Mouse (Mus musculus): ENCODE results near the gene Ddi2. TPM values are rescaled to one million over a fixed set of nuclear protein-coding genes. Genes with fewer than 3 reads are reported as not detected.

The Ddi2 gene
- polyA plus RNA-seq, 2 experiments = 9.2 to 9.5 TPM

GRCm38 (mm10) chr4:141651286-141651685, 71.9 kb downstream of the Ddi2 start:
- no peak overlapping the region for H3K27ac ChIP-seq
- H3K4me3 ChIP-seq (ENCODE audit: insufficient read depth in 1 of 2, low read depth in 2 of 2, low read length in 2 of 2) = no peak overlapping the region
- no peak for ATAC-seq (ENCODE audit: insufficient read depth)
- peaks cover 0 to 2% of the 10 kb centered on the region in 2 experiments; a peak in 2 of 4 replicates for H3K4me1 ChIP-seq (replicated peaks; ENCODE audit: control insufficient read depth in 2 of 2, insufficient read depth in 2 of 2, low read length in 1 of 2)
- H3K4me2 ChIP-seq (ENCODE audit: low read depth) = no peak overlapping the region
- no peaks in the 10 kb centered on the region for H3K36me3 ChIP-seq (replicated peaks; ENCODE audit: control insufficient read depth, insufficient read depth, low read depth)
- no peak overlapping the region for H3K9ac ChIP-seq (replicated peaks)
- 77% methylated on average over 6 of the region's 6 CpGs for WGBS (ENCODE audit: insufficient replicate concordance)
- no peaks in the 10 kb centered on the region for H3K9me3 ChIP-seq (ENCODE audit: control insufficient read depth, low read length)
- no peaks in the 10 kb centered on the region for H3K27me3 ChIP-seq (ENCODE audit: control insufficient read depth, insufficient read depth, low read length)
- no peak for TF ChIP-seq CTCF (IDR thresholded peaks at IDR 0.05; ENCODE audit: low read depth)
- no peak for TF ChIP-seq EP300 (IDR thresholded peaks at IDR 0.05; ENCODE audit: low read depth)
- DNase-seq (ENCODE audit: low read depth in 3 of 3, low spot score in 3 of 3) = no peak

- H3K4me1 ChIP-seq (replicated peaks; ENCODE audit: control insufficient read depth in 2 of 2, insufficient read depth in 2 of 2, low read length in 1 of 2) = no peaks in the 10 kb centered on the region
- H3K27ac ChIP-seq = no peak overlapping the region
- TF ChIP-seq CTCF (IDR thresholded peaks at IDR 0.05; ENCODE audit: low read depth) (no peak), EP300 (IDR thresholded peaks at IDR 0.05; ENCODE audit: low read depth) (no peak)
- WGBS (ENCODE audit: insufficient replicate concordance) = 71% methylated on average over 6 of the region's 6 CpGs
- no peak overlapping the region for H3K4me3 ChIP-seq (ENCODE audit: insufficient read depth in 1 of 2, low read depth in 2 of 2, low read length in 2 of 2)
- H3K4me2 ChIP-seq (ENCODE audit: low read depth) = no peak overlapping the region
- no peaks in the 10 kb centered on the region for H3K27me3 ChIP-seq (ENCODE audit: control insufficient read depth, insufficient read depth, low read length)
- H3K9me3 ChIP-seq (ENCODE audit: control insufficient read depth, low read length) = no peaks in the 10 kb centered on the region
- no peaks in the 10 kb centered on the region for H3K36me3 ChIP-seq (replicated peaks; ENCODE audit: control insufficient read depth, insufficient read depth, low read depth)
- no peak for ATAC-seq (ENCODE audit: insufficient read depth)
- no peak overlapping the region for H3K9ac ChIP-seq (replicated peaks)
- DNase-seq (ENCODE audit: low read depth in 3 of 3, low spot score in 3 of 3) = no peak
Measured at GRCm38 (mm10) chr4:141649244-141649643, 74.0 kb downstream of the Ddi2 start.

- no peak for ATAC-seq (ENCODE audit: insufficient read depth)
- H3K4me2 ChIP-seq (ENCODE audit: low read depth) = no peak overlapping the region
- TF ChIP-seq CTCF (IDR thresholded peaks at IDR 0.05; ENCODE audit: low read depth) (no peak), EP300 (IDR thresholded peaks at IDR 0.05; ENCODE audit: low read depth) (no peak)
Measured at GRCm38 (mm10) chr4:141648262-141648661, 75.0 kb downstream of the Ddi2 start.

GRCm38 (mm10) chr4:141647187-141647586, 76.0 kb downstream of the Ddi2 start:
- 81% methylated on average over 3 of the region's 3 CpGs for WGBS (ENCODE audit: insufficient replicate concordance)
- no peak for ATAC-seq (ENCODE audit: insufficient read depth)
- no peak overlapping the region for H3K4me3 ChIP-seq (ENCODE audit: insufficient read depth in 1 of 2, low read depth in 2 of 2, low read length in 2 of 2)

More at GRCm38 (mm10) chr4:141648262-141648661, 75.0 kb downstream of the Ddi2 start:
- no peak overlapping the region for H3K27ac ChIP-seq
- 75% methylated on average over 5 of the region's 5 CpGs for WGBS (ENCODE audit: insufficient replicate concordance)
- H3K4me1 ChIP-seq (replicated peaks; ENCODE audit: control insufficient read depth in 2 of 2, insufficient read depth in 2 of 2, low read length in 1 of 2) = no peaks in the 10 kb centered on the region
- H3K36me3 ChIP-seq (replicated peaks; ENCODE audit: control insufficient read depth, insufficient read depth, low read depth) = no peaks in the 10 kb centered on the region
- no peak overlapping the region for H3K9ac ChIP-seq (replicated peaks)
- DNase-seq (ENCODE audit: low read depth in 3 of 3, low spot score in 3 of 3) = no peak
- H3K27me3 ChIP-seq (ENCODE audit: control insufficient read depth, insufficient read depth, low read length) = no peaks in the 10 kb centered on the region
- H3K4me3 ChIP-seq (ENCODE audit: insufficient read depth in 1 of 2, low read depth in 2 of 2, low read length in 2 of 2) = no peak overlapping the region
- no peaks in the 10 kb centered on the region for H3K9me3 ChIP-seq (ENCODE audit: control insufficient read depth, low read length)

GRCm38 (mm10) chr4:141645988-141646387, 77.2 kb downstream of the Ddi2 start:
- DNase-seq (ENCODE audit: low read depth in 3 of 3, low spot score in 3 of 3) (no peak), ATAC-seq (ENCODE audit: insufficient read depth) (no peak)
- H3K9ac ChIP-seq (replicated peaks) = no peak overlapping the region
- H3K4me1 ChIP-seq (replicated peaks; ENCODE audit: control insufficient read depth in 2 of 2, insufficient read depth in 2 of 2, low read length in 1 of 2) = no peaks in the 10 kb centered on the region
- TF ChIP-seq EP300 (IDR thresholded peaks at IDR 0.05; ENCODE audit: low read depth) (no peak), CTCF (IDR thresholded peaks at IDR 0.05; ENCODE audit: low read depth) (no peak)
- WGBS (ENCODE audit: insufficient replicate concordance) = 82% methylated on average over 8 of the region's 8 CpGs
- no peak overlapping the region for H3K27ac ChIP-seq
- H3K4me2 ChIP-seq (ENCODE audit: low read depth) = no peak overlapping the region
- no peaks in the 10 kb centered on the region for H3K36me3 ChIP-seq (replicated peaks; ENCODE audit: control insufficient read depth, insufficient read depth, low read depth)
- no peaks in the 10 kb centered on the region for H3K9me3 ChIP-seq (ENCODE audit: control insufficient read depth, low read length)
- no peaks in the 10 kb centered on the region for H3K27me3 ChIP-seq (ENCODE audit: control insufficient read depth, insufficient read depth, low read length)
- no peak overlapping the region for H3K4me3 ChIP-seq (ENCODE audit: insufficient read depth in 1 of 2, low read depth in 2 of 2, low read length in 2 of 2)

More at GRCm38 (mm10) chr4:141647187-141647586, 76.0 kb downstream of the Ddi2 start:
- Histone ChIP-seq H3K27ac (no peak overlapping the region), H3K27me3 (ENCODE audit: control insufficient read depth, insufficient read depth, low read length) (no peaks in the 10 kb centered on the region), H3K4me2 (ENCODE audit: low read depth) (no peak overlapping the region), H3K36me3 (replicated peaks; ENCODE audit: control insufficient read depth, insufficient read depth, low read depth) (no peaks in the 10 kb centered on the region), H3K4me1 (replicated peaks; ENCODE audit: control insufficient read depth in 2 of 2, insufficient read depth in 2 of 2, low read length in 1 of 2) (no peaks in the 10 kb centered on the region), H3K9me3 (ENCODE audit: control insufficient read depth, low read length) (no peaks in the 10 kb centered on the region), H3K9ac (replicated peaks) (no peak overlapping the region)
- no peak for TF ChIP-seq EP300 (IDR thresholded peaks at IDR 0.05; ENCODE audit: low read depth)
- no peak for DNase-seq (ENCODE audit: low read depth in 3 of 3, low spot score in 3 of 3)
